Mouse (Mus musculus): Measurements from ENCODE around the gene Ccdc6. TPM values are rescaled to one million over a fixed set of nuclear protein-coding genes. Genes with fewer than 3 reads are reported as not detected.

Ccdc6 gene
- polyA plus RNA-seq, 1 experiment from 2014 or later: 30.1 TPM

GRCm38 (mm10) chr10:70066497-70067168 is 30.3 kb upstream of the Ccdc6 start:
- 34% methylated on average over 8 of the region's 8 CpGs for WGBS
- DNase-seq (ENCODE audit: low spot score) (no peak), ATAC-seq (ENCODE audit: low FRiP score) (peak; percentile 37; the same call in 1 of the 2 replicates)
- 0 out of 2 replicates have a peak, but pooled peaks cover 5% of the 10 kb centered on the region for H3K4me1 ChIP-seq (replicated peaks; ENCODE audit: control insufficient read depth, insufficient read depth, low read length)
- 0 out of 2 replicates have a peak, but pooled peaks cover 8% of the 10 kb centered on the region for H3K9me3 ChIP-seq (ENCODE audit: control insufficient read depth, low read length)
- no peaks in the 10 kb centered on the region for H3K36me3 ChIP-seq (replicated peaks; ENCODE audit: control insufficient read depth, insufficient read depth)
- H3K4me3 ChIP-seq (replicated peaks; ENCODE audit: low read length): no peak overlapping the region
- no peaks in the 10 kb centered on the region for H3K27me3 ChIP-seq (ENCODE audit: control insufficient read depth, insufficient read depth, low read length)
- H3K4me2 ChIP-seq (replicated peaks): no peak overlapping the region
- peak overlapping the region; percentile 14; the same call in 1 of the 2 replicates for H3K27ac ChIP-seq
- no peak overlapping the region for H3K9ac ChIP-seq

GRCm38 (mm10) chr10:70067169-70068115 is 29.5 kb upstream of the Ccdc6 start:
- Histone ChIP-seq H3K27ac (peak overlapping the region; percentile 8; the same call in 1 of the 2 replicates), H3K4me1 (replicated peaks; ENCODE audit: control insufficient read depth, insufficient read depth, low read length) (0 out of 2 replicates have a peak, but pooled peaks cover 5% of the 10 kb centered on the region), H3K4me3 (replicated peaks; ENCODE audit: low read length) (no peak overlapping the region), H3K27me3 (ENCODE audit: control insufficient read depth, insufficient read depth, low read length) (no peaks in the 10 kb centered on the region), H3K4me2 (replicated peaks) (no peak overlapping the region), H3K9me3 (ENCODE audit: control insufficient read depth, low read length) (0 out of 2 replicates have a peak, but pooled peaks cover 8% of the 10 kb centered on the region), H3K9ac (no peak overlapping the region), H3K36me3 (replicated peaks; ENCODE audit: control insufficient read depth, insufficient read depth) (no peaks in the 10 kb centered on the region)
- DNase-seq (ENCODE audit: low spot score) (peak; percentile 5), ATAC-seq (ENCODE audit: low FRiP score) (no peak)
- 53% methylated on average over 6 of the region's 6 CpGs for WGBS

- 60% methylated on average over 6 of the region's 6 CpGs for WGBS
- no peaks in the 10 kb centered on the region for H3K27me3 ChIP-seq (ENCODE audit: control insufficient read depth, insufficient read depth, low read length)
- H3K27ac ChIP-seq: no peak overlapping the region
- H3K4me2 ChIP-seq (replicated peaks): no peak overlapping the region
- DNase-seq (ENCODE audit: low spot score): no peak
- no peaks in the 10 kb centered on the region for H3K36me3 ChIP-seq (replicated peaks; ENCODE audit: control insufficient read depth, insufficient read depth)
- no peak overlapping the region for H3K9ac ChIP-seq
- no peak overlapping the region for H3K4me3 ChIP-seq (replicated peaks; ENCODE audit: low read length)
- H3K4me1 ChIP-seq (replicated peaks; ENCODE audit: control insufficient read depth, insufficient read depth, low read length): 0 out of 2 replicates have a peak, but pooled peaks cover 5% of the 10 kb centered on the region
- no peak for ATAC-seq (ENCODE audit: low FRiP score)
- 0 out of 2 replicates have a peak, but pooled peaks cover 8% of the 10 kb centered on the region for H3K9me3 ChIP-seq (ENCODE audit: control insufficient read depth, low read length)
Observed at GRCm38 (mm10) chr10:70069321-70069720, 27.6 kb upstream of the Ccdc6 start.

- 0 out of 2 replicates have a peak, but pooled peaks cover 5% of the 10 kb centered on the region for H3K4me1 ChIP-seq (replicated peaks; ENCODE audit: control insufficient read depth, insufficient read depth, low read length)
- H3K4me3 ChIP-seq (replicated peaks; ENCODE audit: low read length): no peak overlapping the region
- no peak overlapping the region for H3K4me2 ChIP-seq (replicated peaks)
- 0 out of 2 replicates have a peak, but pooled peaks cover 8% of the 10 kb centered on the region for H3K9me3 ChIP-seq (ENCODE audit: control insufficient read depth, low read length)
- no peak overlapping the region for H3K27ac ChIP-seq
- DNase-seq (ENCODE audit: low spot score) (no peak), ATAC-seq (ENCODE audit: low FRiP score) (no peak)
- H3K36me3 ChIP-seq (replicated peaks; ENCODE audit: control insufficient read depth, insufficient read depth): no peaks in the 10 kb centered on the region
- no peaks in the 10 kb centered on the region for H3K27me3 ChIP-seq (ENCODE audit: control insufficient read depth, insufficient read depth, low read length)
- WGBS: 89% methylated on average over 4 of the region's 4 CpGs
- H3K9ac ChIP-seq: no peak overlapping the region
Observed at GRCm38 (mm10) chr10:70071334-70071733, 25.6 kb upstream of the Ccdc6 start.

GRCm38 (mm10) chr10:70077452-70077851 is 19.5 kb upstream of the Ccdc6 start:
- Histone ChIP-seq H3K4me2 (replicated peaks) (no peak overlapping the region), H3K4me3 (replicated peaks; ENCODE audit: low read length) (no peak overlapping the region), H3K9me3 (ENCODE audit: control insufficient read depth, low read length) (no peaks in the 10 kb centered on the region), H3K36me3 (replicated peaks; ENCODE audit: control insufficient read depth, insufficient read depth) (no peaks in the 10 kb centered on the region), H3K4me1 (replicated peaks; ENCODE audit: control insufficient read depth, insufficient read depth, low read length) (peaks cover 10% of the 10 kb centered on the region; the same call in 1 of the 2 replicates), H3K9ac (0 out of 2 replicates have a peak overlapping the region, but pooled peaks have one; percentile 1), H3K27ac (peak overlapping the region; percentile 71), H3K27me3 (ENCODE audit: control insufficient read depth, insufficient read depth, low read length) (no peaks in the 10 kb centered on the region)
- 42% methylated on average over 4 of the region's 4 CpGs for WGBS
- ATAC-seq (ENCODE audit: low FRiP score) (peak; percentile 53; the same call in 1 of the 2 replicates), DNase-seq (ENCODE audit: low spot score) (peak; percentile 66)

GRCm38 (mm10) chr10:70080908-70081307 is 16.0 kb upstream of the Ccdc6 start:
- H3K4me2 ChIP-seq (replicated peaks): no peak overlapping the region
- H3K9ac ChIP-seq: no peak overlapping the region
- 42% methylated on average over 8 of the region's 8 CpGs for WGBS
- no peak for DNase-seq (ENCODE audit: low spot score)
- H3K4me3 ChIP-seq (replicated peaks; ENCODE audit: low read length): no peak overlapping the region
- no peaks in the 10 kb centered on the region for H3K27me3 ChIP-seq (ENCODE audit: control insufficient read depth, insufficient read depth, low read length)
- no peak for ATAC-seq (ENCODE audit: low FRiP score)
- peak overlapping the region; percentile 43; the same call in 1 of the 2 replicates for H3K27ac ChIP-seq
- H3K36me3 ChIP-seq (replicated peaks; ENCODE audit: control insufficient read depth, insufficient read depth): no peaks in the 10 kb centered on the region
- H3K9me3 ChIP-seq (ENCODE audit: control insufficient read depth, low read length): no peaks in the 10 kb centered on the region
- H3K4me1 ChIP-seq (replicated peaks; ENCODE audit: control insufficient read depth, insufficient read depth, low read length): peaks cover 10% of the 10 kb centered on the region; the same call in 1 of the 2 replicates

- Histone ChIP-seq H3K4me2 (replicated peaks) (no peak overlapping the region), H3K4me1 (replicated peaks; ENCODE audit: control insufficient read depth, insufficient read depth, low read length) (peaks cover 10% of the 10 kb centered on the region; the same call in 1 of the 2 replicates), H3K9me3 (ENCODE audit: control insufficient read depth, low read length) (no peaks in the 10 kb centered on the region), H3K27me3 (ENCODE audit: control insufficient read depth, insufficient read depth, low read length) (no peaks in the 10 kb centered on the region), H3K9ac (no peak overlapping the region), H3K4me3 (replicated peaks; ENCODE audit: low read length) (no peak overlapping the region), H3K27ac (no peak overlapping the region), H3K36me3 (replicated peaks; ENCODE audit: control insufficient read depth, insufficient read depth) (no peaks in the 10 kb centered on the region)
- no peak for ATAC-seq (ENCODE audit: low FRiP score)
- 70% methylated on average over 19 of the region's 19 CpGs for WGBS
- peak; percentile 21 for DNase-seq (ENCODE audit: low spot score)
Observed at GRCm38 (mm10) chr10:70081564-70082175, 15.3 kb upstream of the Ccdc6 start.

- Histone ChIP-seq H3K27me3 (ENCODE audit: control insufficient read depth, insufficient read depth, low read length) (no peaks in the 10 kb centered on the region), H3K36me3 (replicated peaks; ENCODE audit: control insufficient read depth, insufficient read depth) (no peaks in the 10 kb centered on the region), H3K4me3 (replicated peaks; ENCODE audit: low read length) (no peak overlapping the region), H3K9me3 (ENCODE audit: control insufficient read depth, low read length) (no peaks in the 10 kb centered on the region), H3K9ac (no peak overlapping the region), H3K27ac (no peak overlapping the region), H3K4me2 (replicated peaks) (no peak overlapping the region), H3K4me1 (replicated peaks; ENCODE audit: control insufficient read depth, insufficient read depth, low read length) (no peaks in the 10 kb centered on the region)
- ATAC-seq (ENCODE audit: low FRiP score) (no peak), DNase-seq (ENCODE audit: low spot score) (no peak)
- 84% methylated on average over 5 of the region's 5 CpGs for WGBS
Observed at GRCm38 (mm10) chr10:70083241-70083640, 13.7 kb upstream of the Ccdc6 start.

All from hindbrain, embryonic 14.5 days (tissue).